Mouse (Mus musculus) CD8-positive naive resting alpha-beta T cell, adult 57 days (primary cell): Measurements from ENCODE around the gene Otub1. TPM values are rescaled to one million over a fixed set of nuclear protein-coding genes. Genes with fewer than 3 reads are reported as not detected.

Experiments used
- total RNA-seq: library from RNA; stranded (reverse); gene quantifications from one replicate; pipeline ENCODE4 v1.2.4, GENCODE M21; 2023

Otub1 gene
- 98.1 TPM for total RNA-seq

GRCm38 (mm10) chr19:7205753-7206736 lies at the start of gene Otub1:
Otub1 (minus strand) TSS chr19:7206316.

DNA sequence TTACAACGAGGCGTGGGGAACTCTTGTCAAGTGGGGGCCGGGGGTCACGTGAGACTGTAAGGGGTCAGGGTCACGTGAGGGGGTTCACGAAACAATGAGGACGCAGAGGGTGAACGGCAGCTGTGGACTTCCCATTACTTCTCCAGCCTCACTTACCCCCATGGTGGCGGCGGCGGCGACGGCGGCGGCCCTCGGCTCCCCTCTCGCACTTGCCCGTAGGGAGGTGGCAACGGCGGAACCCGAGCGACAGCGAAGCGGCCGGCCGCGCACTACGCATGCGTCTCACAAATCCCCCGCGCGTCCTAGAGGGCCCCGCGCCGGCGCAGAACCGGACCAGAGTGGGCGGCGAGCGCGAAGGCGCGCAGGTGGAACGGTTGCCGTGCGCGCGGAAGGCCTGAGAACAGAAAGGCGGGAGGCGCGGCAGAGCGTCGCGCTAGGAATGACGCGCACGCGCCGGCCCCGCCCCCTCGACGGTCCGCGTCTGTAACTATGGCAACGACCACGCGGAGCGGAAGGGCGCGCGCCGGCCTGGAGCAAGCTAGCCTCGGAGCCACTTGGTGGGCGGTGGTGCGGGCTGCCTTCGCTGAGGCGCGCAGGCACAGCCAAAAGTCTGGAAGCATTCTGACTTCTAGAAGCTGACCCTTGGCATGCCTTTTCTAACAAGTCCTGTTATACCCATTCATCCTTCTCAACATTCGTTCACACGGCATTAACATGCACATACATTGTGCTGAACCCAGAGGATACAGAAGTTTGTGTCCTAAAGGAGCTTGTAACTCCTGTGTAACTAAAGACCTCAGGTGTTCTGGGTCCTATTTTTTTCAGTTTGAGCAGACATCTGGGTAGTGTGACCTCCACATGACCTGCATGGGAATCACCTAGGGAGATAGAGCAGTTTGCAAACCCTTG lies 34.9 kb upstream of the Otub1 start, which contains the start of gene Naa40:
TSS of gene Naa40 (minus strand) at position 402 of the 909 bp plus-strand sequence.

DNA sequence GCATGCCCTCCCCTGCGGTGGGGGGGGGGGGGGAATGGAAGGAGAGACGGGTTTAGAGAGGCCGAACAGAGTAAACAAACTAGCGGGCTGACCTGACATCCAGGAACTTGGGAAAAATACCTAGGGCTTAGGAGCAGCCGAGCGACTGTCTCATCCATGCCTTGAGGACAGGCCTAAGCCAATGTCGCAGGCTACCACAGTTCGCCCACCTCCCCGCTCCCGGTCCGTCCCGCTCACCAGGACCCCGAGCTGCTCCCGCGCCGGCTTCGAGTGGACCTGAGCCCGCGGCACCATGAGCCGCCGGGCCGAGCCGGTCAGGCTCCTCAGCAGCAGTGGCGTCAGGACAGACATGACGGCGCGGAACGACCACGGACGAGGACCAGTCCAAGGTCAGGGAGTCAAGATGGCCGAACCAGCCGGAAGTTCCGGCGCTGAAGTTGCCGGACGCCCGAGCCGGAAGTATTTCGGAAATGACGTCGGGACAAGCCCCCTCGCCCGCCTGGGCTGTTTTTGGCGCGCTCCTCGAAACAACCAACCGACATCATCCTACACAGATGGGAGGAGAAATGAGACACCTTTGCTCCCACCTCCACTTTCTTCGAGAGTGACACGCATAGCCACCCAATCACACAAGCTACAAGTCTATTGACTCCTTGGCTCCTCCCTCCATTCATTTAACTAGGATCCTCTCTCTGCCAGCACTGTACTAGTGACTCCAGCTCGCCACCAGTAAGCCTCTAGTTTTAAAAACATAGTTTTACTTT lies 11.2 kb upstream of the Otub1 start, which contains the start of gene Cox8a:
TSS of gene Cox8a (minus strand) at position 455 of the 764 bp plus-strand sequence.

Other genes with a start within 250 kb of the Otub1 start
- 120 TPM for gene Ppp1r14b, start 231.3 kb downstream of the Otub1 start, total RNA-seq
- gene Plcb3, start 229.8 kb downstream of the Otub1 start, total RNA-seq, result 6.9 TPM
- 14.8 TPM for gene Fkbp2, start 225.8 kb downstream of the Otub1 start, total RNA-seq
- 15.2 TPM for gene Vegfb, start 218.7 kb downstream of the Otub1 start, total RNA-seq
- gene Dnajc4, start 213.7 kb downstream of the Otub1 start, total RNA-seq, result 17.2 TPM
- 6.0 TPM for gene Nudt22, start 210.2 kb downstream of the Otub1 start, total RNA-seq
- gene Trpt1, start 210.2 kb downstream of the Otub1 start, total RNA-seq, result 4.3 TPM
- 152 TPM for gene Fermt3, start 186.8 kb downstream of the Otub1 start, total RNA-seq
- gene Stip1, start 166.3 kb downstream of the Otub1 start, total RNA-seq, result 117 TPM
- 12.3 TPM for gene Macrod1, start 149.5 kb downstream of the Otub1 start, total RNA-seq
- not detected for gene Flrt1, start 100.6 kb downstream of the Otub1 start, total RNA-seq
- gene Cox8a, start 11.3 kb upstream of the Otub1 start, total RNA-seq, result 242 TPM
- 37.2 TPM for gene Naa40, start 34.9 kb upstream of the Otub1 start, total RNA-seq
- 0.89 TPM for gene Rcor2, start 61.0 kb upstream of the Otub1 start, total RNA-seq
- 267 TPM for gene Mark2, start 135.5 kb upstream of the Otub1 start, total RNA-seq
- 34.2 TPM for gene Spindoc, start 176.7 kb upstream of the Otub1 start, total RNA-seq
- 5.4 TPM for gene 2700081O15Rik, start 211.3 kb upstream of the Otub1 start, total RNA-seq